18 mouse cellular contexts compared by ENCODE assay signal in the genomic region with DNA sequence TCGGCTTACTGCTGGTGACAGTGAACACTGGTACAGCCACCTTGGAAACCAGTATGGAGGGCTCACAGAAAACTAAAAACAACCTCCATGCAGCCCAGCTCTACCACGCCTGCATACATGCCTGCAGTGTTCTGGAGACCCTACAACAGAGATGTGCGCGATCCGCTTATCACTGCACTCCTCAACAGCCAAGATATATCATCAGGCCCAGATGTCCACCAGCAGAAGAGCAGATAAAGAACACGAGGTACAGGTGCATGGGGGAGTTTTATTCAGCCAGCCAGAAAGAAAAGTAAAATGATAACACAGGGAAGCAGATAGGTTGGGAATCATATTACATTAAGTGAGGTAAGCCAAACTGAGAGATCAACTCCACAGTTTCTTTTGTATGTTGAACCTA. TPM values are rescaled to one million over a fixed set of nuclear protein-coding genes. Genes with fewer than 3 reads are reported as not detected.
A peak's percentile ranks its signal among the peaks of the same experiment; 100 is the strongest.
DNase-seq lines count a peak whose midpoint lies in the region; ATAC-seq and TF ChIP-seq lines count a peak whose summit lies in the region.
"Had no signal": no experiment of that assay in that cellular context is flagged by ENCODE, and none has a peak within 500 bp of the region (broad histone marks: within the 10 kb centered on the region; RNA-seq: fewer than 3 reads in every experiment).

No protein-coding gene starts in this region.

- WGBS in kidney, postnatal 0 days, result 60% methylated on average over 6 of the region's 6 CpGs
- WGBS in liver, embryonic 16.5 days (ENCODE audit: insufficient replicate concordance), result 47% methylated on average over 6 of the region's 6 CpGs

- no peaks in the 10 kb centered on the region for H3K79me2 ChIP-seq in MEL (ENCODE audit: control insufficient read depth, insufficient read depth, low read length, poor library complexity)

- H3K27ac ChIP-seq in kidney, postnatal 0 days, result no peak overlapping the region
- no peak overlapping the region for H3K27ac ChIP-seq in MEL (ENCODE audit: control insufficient read depth, low read depth, low read length)
- no peak overlapping the region for H3K27ac ChIP-seq in liver, embryonic 16.5 days (ENCODE audit: low read length)
- H3K27ac ChIP-seq: embryonic facial prominence, embryonic 12.5 days; forebrain, embryonic 15.5 days; hindbrain, embryonic 10.5 days; hindbrain, embryonic 15.5 days had no signal

- DNase-seq in kidney, postnatal 0 days (ENCODE audit: low spot score), result peak; percentile 13
- DNase-seq in kidney, adult 11 months, result no peak
- DNase-seq in G1E (ENCODE audit: low spot score) (peak; percentile 43), MEL (ENCODE audit: low read depth, low spot score) (no peak)
- DNase-seq in layer of hippocampus, adult 9-10 months (ENCODE audit: low spot score), result no peak
- DNase-seq: adrenal gland, postnatal 14 days; cerebellum, adult 11-12 months; cerebellum, adult 9-10 months; cerebellum, postnatal 25 days; gastrocnemius, postnatal 36 days; heart, adult 18-20 months had no signal

- no peaks in the 10 kb centered on the region for H3K9me3 ChIP-seq in kidney, postnatal 0 days (replicated peaks; ENCODE audit: low read length)
- H3K9me3 ChIP-seq in G1E (replicated peaks), result 0 out of 2 replicates have a peak, but pooled peaks cover 5% of the 10 kb centered on the region
- H3K9me3 ChIP-seq in MEL (replicated peaks; ENCODE audit: insufficient read depth, low read length), result no peaks in the 10 kb centered on the region
- no peaks in the 10 kb centered on the region for H3K9me3 ChIP-seq in liver, embryonic 16.5 days (replicated peaks; ENCODE audit: control insufficient read depth, low read length)
- H3K9me3 ChIP-seq: embryonic facial prominence, embryonic 12.5 days; forebrain, embryonic 15.5 days; heart, embryonic 12.5 days; hindbrain, embryonic 10.5 days; hindbrain, embryonic 15.5 days had no signal

- H3K4me1 ChIP-seq in kidney, postnatal 0 days (replicated peaks; ENCODE audit: insufficient read depth, low read length), result no peaks in the 10 kb centered on the region
- H3K4me1 ChIP-seq in G1E (ENCODE audit: insufficient read depth, low read depth, low read length) (peaks cover 70% of the 10 kb centered on the region), MEL (ENCODE audit: control insufficient read depth in 1 of 2, insufficient read depth in 2 of 2, low read length in 2 of 2) (peaks cover 0 to 14% of the 10 kb centered on the region in 2 experiments)
- H3K4me1 ChIP-seq in liver, embryonic 16.5 days (ENCODE audit: control insufficient read depth, low read depth, low read length), result peaks cover 5% of the 10 kb centered on the region
- H3K4me1 ChIP-seq: embryonic facial prominence, embryonic 12.5 days; heart, embryonic 12.5 days; hindbrain, embryonic 10.5 days; hindbrain, embryonic 15.5 days had no signal

- H3K9ac ChIP-seq in kidney, postnatal 0 days (ENCODE audit: low read depth, low read length), result no peak overlapping the region
- no peak overlapping the region for H3K9ac ChIP-seq in MEL (ENCODE audit: control insufficient read depth, low read depth, low read length, poor library complexity, severe bottlenecking)
- no peak overlapping the region for H3K9ac ChIP-seq in liver, embryonic 16.5 days (ENCODE audit: low read depth, low read length)
- H3K9ac ChIP-seq: embryonic facial prominence, embryonic 12.5 days; forebrain, embryonic 15.5 days; heart, embryonic 12.5 days; hindbrain, embryonic 15.5 days had no signal

- TF ChIP-seq POLR2A in MEL (IDR thresholded peaks at IDR 0.05; ENCODE audit: control insufficient read depth in 1 of 2, insufficient read depth in 1 of 2, low read depth in 1 of 2, low read length in 2 of 2, poor library complexity in 1 of 2), result no peak

- ATAC-seq in kidney, postnatal 0 days (replicated peaks; ENCODE audit: low FRiP score, low read depth), result no peak
- peak; percentile 96 for ATAC-seq in G1E (ENCODE audit: extremely low read depth, insufficient number of reproducible peaks, low FRiP score, poor library complexity, severe bottlenecking)
- 0 out of 2 replicates have a peak, but pooled peaks have one; percentile 37 for ATAC-seq in liver, embryonic 16.5 days (ENCODE audit: low read depth)
- ATAC-seq in activated CD4-positive, CD25-positive, alpha-beta regulatory T cell, adult 4 months, result no peak
- ATAC-seq: forebrain, embryonic 15.5 days had no signal

- peaks cover 25% of the 10 kb centered on the region; the same call in 1 of the 2 replicates for H3K36me3 ChIP-seq in kidney, postnatal 0 days (ENCODE audit: insufficient read depth, low read length)
- H3K36me3 ChIP-seq in G1E (replicated peaks) (peaks cover 72% of the 10 kb centered on the region), MEL (ENCODE audit: control insufficient read depth in 1 of 2, insufficient read depth in 2 of 2, low read length in 2 of 2) (peaks cover 3 to 16% of the 10 kb centered on the region in 2 experiments)
- no peaks in the 10 kb centered on the region for H3K36me3 ChIP-seq in liver, embryonic 16.5 days (ENCODE audit: control insufficient read depth, insufficient read depth)
- H3K36me3 ChIP-seq: embryonic facial prominence, embryonic 12.5 days; forebrain, embryonic 15.5 days; hindbrain, embryonic 10.5 days had no signal

- H3K27me3 ChIP-seq in kidney, postnatal 0 days (ENCODE audit: insufficient read depth, low read length), result no peaks in the 10 kb centered on the region
- H3K27me3 ChIP-seq in G1E (ENCODE audit: insufficient read depth, low read length) (no peaks in the 10 kb centered on the region), MEL (ENCODE audit: control insufficient read depth in 1 of 2, insufficient read depth in 2 of 2, low read length in 2 of 2) (no peaks in the 10 kb centered on the region)
- H3K27me3 ChIP-seq in liver, embryonic 16.5 days (ENCODE audit: control insufficient read depth, insufficient read depth, low read depth, low read length), result no peaks in the 10 kb centered on the region
- H3K27me3 ChIP-seq: embryonic facial prominence, embryonic 12.5 days; forebrain, embryonic 15.5 days; heart, embryonic 12.5 days; hindbrain, embryonic 15.5 days had no signal

- no peak for TF ChIP-seq RAD21 in MEL (IDR thresholded peaks at IDR 0.05; ENCODE audit: low read depth, low read length)

- TF ChIP-seq EP300 in MEL (IDR thresholded peaks at IDR 0.05; ENCODE audit: low read depth in 1 of 2, low read length in 2 of 2), result peak in 1 of 2 experiments; percentile 70; a peak in 2 of 4 replicates

- no peak overlapping the region for H3K4me2 ChIP-seq in kidney, postnatal 0 days (ENCODE audit: low read length)
- H3K4me2 ChIP-seq in liver, embryonic 16.5 days (ENCODE audit: low read depth, low read length), result no peak overlapping the region
- H3K4me2 ChIP-seq: embryonic facial prominence, embryonic 12.5 days; forebrain, embryonic 15.5 days; heart, embryonic 12.5 days; hindbrain, embryonic 15.5 days had no signal

- no peak for TF ChIP-seq CTCF in kidney, postnatal 0 days (IDR thresholded peaks at IDR 0.05; ENCODE audit: low read depth)
- TF ChIP-seq CTCF in G1E (IDR thresholded peaks at IDR 0.05; ENCODE audit: low read depth, low read length), result no peak
- TF ChIP-seq CTCF in MEL (IDR thresholded peaks at IDR 0.05 in 2 of 3, conservative IDR thresholded peaks at IDR 0.05 in 1 of 3; ENCODE audit: control insufficient read depth in 1 of 3, insufficient read depth in 1 of 3, low read depth in 2 of 3, low read length in 3 of 3, poor library complexity in 1 of 3, severe bottlenecking in 1 of 3), result no peak

- H3K4me3 ChIP-seq in kidney, postnatal 0 days (replicated peaks; ENCODE audit: low read depth, low read length), result no peak overlapping the region
- peak overlapping the region; percentile 2; the same call in 1 of the 2 replicates for H3K4me3 ChIP-seq in G1E (ENCODE audit: low read depth, low read length)
- no peak overlapping the region for H3K4me3 ChIP-seq in MEL (ENCODE audit: control insufficient read depth in 1 of 2, insufficient read depth in 1 of 2, low read depth in 2 of 2, low read length in 2 of 2)
- H3K4me3 ChIP-seq in liver, embryonic 16.5 days (ENCODE audit: low read depth, low read length), result no peak overlapping the region
- H3K4me3 ChIP-seq: embryonic facial prominence, embryonic 12.5 days; forebrain, embryonic 15.5 days; heart, embryonic 12.5 days; hindbrain, embryonic 10.5 days; hindbrain, embryonic 15.5 days had no signal

TF ChIP-seq in MEL, 35 proteins besides CTCF, POLR2A, EP300 and RAD21:
- TF ChIP-seq USF1 (IDR thresholded peaks at IDR 0.05; ENCODE audit: low read depth, low read length) (no peak), TCF12 (IDR thresholded peaks at IDR 0.05; ENCODE audit: low read depth, low read length) (peak; percentile 86), ETS1 (IDR thresholded peaks at IDR 0.05; ENCODE audit: low read depth, low read length) (peak; percentile 62), GATA1 (IDR thresholded peaks at IDR 0.05; ENCODE audit: low read depth, low read length) (peak; percentile 49), SIN3A (IDR thresholded peaks at IDR 0.05; ENCODE audit: low read length) (no peak), TAL1 (IDR thresholded peaks at IDR 0.05; ENCODE audit: low read length) (0 out of 2 replicates have a peak, but pooled peaks have one; percentile 5)
TF ChIP-seq in MEL: peak in this region for 4.

RNA-seq across cellular contexts. Expression of a gene that starts 37.2 kb away (rescaled TPM):
- polyA plus RNA-seq in kidney, postnatal 0 days (2015; fragmentation: Nextera tagmentation; extraction: Ambion mirVana), result 15.6 and 15.9 TPM in 2 replicates
- total RNA-seq in G1E (2014; fragmentation: Nextera tagmentation) (34.8 and 35.1 TPM in 2 replicates), G1E (2017) (13.0 and 17.5 TPM in 2 replicates), MEL (2012; rRNA removed) (26.7 and 29.8 TPM in 2 replicates)
- polyA plus RNA-seq in G1E (2012) (11.5 and 13.4 TPM in 2 replicates), MEL (2012; ENCODE audit: insufficient read depth in 1 of 2, insufficient read length in 2 of 2, low read depth in 1 of 2, low replicate concordance in 2 of 2, missing spikeins in 1 of 2) (10 to 100 TPM in 1 of 2 experiments, not detected in 1; 40.3 TPM)
- polyA plus RNA-seq in liver, embryonic 16.5 days (2015; fragmentation: Nextera tagmentation; extraction: Ambion mirVana), result 9.4 and 10.8 TPM in 2 replicates
- polyA plus RNA-seq in activated CD4-positive, CD25-positive, alpha-beta regulatory T cell, adult 4 months (2017; shearing (Covaris generic)), result 10 to 100 TPM; 25.7 to 26.4 TPM

Comparison
In these comparisons a context has a peak if more than half of its experiments do, and no peak if none do; other contexts are left out.
1. DNase-seq: peak in kidney, postnatal 0 days (single experiment) and G1E (single experiment); none in kidney, adult 11 months (single experiment), MEL (single experiment) and layer of hippocampus, adult 9-10 months (single experiment).
2. ATAC-seq: peak in G1E (single experiment) and liver, embryonic 16.5 days (single experiment); none in kidney, postnatal 0 days (single experiment) and activated CD4-positive, CD25-positive, alpha-beta regulatory T cell, adult 4 months (single experiment).